Mouse (Mus musculus) lung, postnatal 14 days (tissue): ENCODE data around the gene Eml4.

Experiments
- DNase-seq: peaks from one replicate; pipeline ENCODE4 v3.0.0; 2021

Eml4 gene

GRCm38 (mm10) chr17:83513655-83514212 lies 163.0 kb downstream of the Eml4 start:
- DNase-seq = no peak

GRCm38 (mm10) chr17:83514213-83514701 lies 163.5 kb downstream of the Eml4 start:
- peak; percentile 91 for DNase-seq

GRCm38 (mm10) chr17:83517280-83518015 lies 166.7 kb downstream of the Eml4 start, which contains the start of gene Cox7a2l:
Cox7a2l (minus strand) TSS chr17:83517330.
- DNase-seq = no peak

- DNase-seq = no peak
These were observed 171.2 kb downstream of the Eml4 start for GRCm38 (mm10) chr17:83521881-83522280.

- DNase-seq = no peak
These were observed 172.1 kb downstream of the Eml4 start for GRCm38 (mm10) chr17:83522590-83523379.

GRCm38 (mm10) chr17:83524753-83525152 lies 174.0 kb downstream of the Eml4 start:
- DNase-seq = no peak

- DNase-seq = no peak
These were observed 174.9 kb downstream of the Eml4 start for GRCm38 (mm10) chr17:83525596-83525995.

GRCm38 (mm10) chr17:83526091-83526561 lies 175.4 kb downstream of the Eml4 start:
- no peak for DNase-seq

GRCm38 (mm10) chr17:83526624-83527532 lies 176.1 kb downstream of the Eml4 start:
- peak; percentile 62 for DNase-seq

GRCm38 (mm10) chr17:83527651-83528381 lies 177.1 kb downstream of the Eml4 start:
- DNase-seq = peak; percentile 22
